Mouse (Mus musculus) R1 (cell line): ENCODE data around the gene Zfp65.
"Not testable (repeated sequence)": the region's sequence is repeated elsewhere in the genome, so short reads cannot be mapped to it uniquely, and the experiment has no call there.

Experiments used
- DNase-seq: peaks from one replicate; pipeline ENCODE4 v3.0.0-alpha.2; 2018; ENCODE audit warnings: low read depth, low spot score

The Zfp65 gene

GRCm38 (mm10) chr13:67728641-67729318 is at the start of gene Zfp65:
TSS of gene Zfp65 (minus strand) at chr13:67729173.
- peak; percentile 80 for DNase-seq

- DNase-seq: no peak
Measured at GRCm38 (mm10) chr13:67763031-67763768, 34.2 kb upstream of the Zfp65 start.

GRCm38 (mm10) chr13:67759966-67760365 is 31.0 kb upstream of the Zfp65 start:
- no peak for DNase-seq

GRCm38 (mm10) chr13:67755761-67756160 is 26.8 kb upstream of the Zfp65 start:
- DNase-seq: no peak

- peak; percentile 95 for DNase-seq
Measured at GRCm38 (mm10) chr13:67754333-67755306, 25.6 kb upstream of the Zfp65 start, which contains the start of gene Zfp85. TSS of gene Zfp85 (minus strand) at chr13:67755228.

GRCm38 (mm10) chr13:67743896-67744295 is 14.9 kb upstream of the Zfp65 start:
- peak; percentile 71 for DNase-seq

- DNase-seq: peak; percentile 87
Measured at GRCm38 (mm10) chr13:67742941-67743340, 14.0 kb upstream of the Zfp65 start.

GRCm38 (mm10) chr13:67734391-67734790 is 5.4 kb upstream of the Zfp65 start:
- peak; percentile 54 for DNase-seq

- peak; percentile 40 for DNase-seq
Measured at GRCm38 (mm10) chr13:67729441-67729840, 468 bp upstream of the Zfp65 start.

GRCm38 (mm10) chr13:67728106-67728505 is 867 bp downstream of the Zfp65 start:
- no peak for DNase-seq

- DNase-seq: not testable (repeated sequence)
Measured at GRCm38 (mm10) chr13:67725331-67725730, 3.6 kb downstream of the Zfp65 start.

- DNase-seq: peak; percentile 93
Measured at GRCm38 (mm10) chr13:67723848-67724479, 5.0 kb downstream of the Zfp65 start.

- DNase-seq: no peak
Measured at GRCm38 (mm10) chr13:67686971-67687370, 42.0 kb downstream of the Zfp65 start, which contains the start of gene Zfp738. TSS of gene Zfp738 (minus strand) at chr13:67687071.

- not testable (repeated sequence) for DNase-seq
Measured at GRCm38 (mm10) chr13:67683841-67684240, 45.1 kb downstream of the Zfp65 start.

- peak; percentile 96 for DNase-seq
Measured at GRCm38 (mm10) chr13:67682959-67683735, 45.8 kb downstream of the Zfp65 start.

- DNase-seq: no peak
Measured at GRCm38 (mm10) chr13:67674902-67675301, 54.1 kb downstream of the Zfp65 start.
